Comparison of ENCODE assay signal across 15 mouse cellular contexts in the genomic region with DNA sequence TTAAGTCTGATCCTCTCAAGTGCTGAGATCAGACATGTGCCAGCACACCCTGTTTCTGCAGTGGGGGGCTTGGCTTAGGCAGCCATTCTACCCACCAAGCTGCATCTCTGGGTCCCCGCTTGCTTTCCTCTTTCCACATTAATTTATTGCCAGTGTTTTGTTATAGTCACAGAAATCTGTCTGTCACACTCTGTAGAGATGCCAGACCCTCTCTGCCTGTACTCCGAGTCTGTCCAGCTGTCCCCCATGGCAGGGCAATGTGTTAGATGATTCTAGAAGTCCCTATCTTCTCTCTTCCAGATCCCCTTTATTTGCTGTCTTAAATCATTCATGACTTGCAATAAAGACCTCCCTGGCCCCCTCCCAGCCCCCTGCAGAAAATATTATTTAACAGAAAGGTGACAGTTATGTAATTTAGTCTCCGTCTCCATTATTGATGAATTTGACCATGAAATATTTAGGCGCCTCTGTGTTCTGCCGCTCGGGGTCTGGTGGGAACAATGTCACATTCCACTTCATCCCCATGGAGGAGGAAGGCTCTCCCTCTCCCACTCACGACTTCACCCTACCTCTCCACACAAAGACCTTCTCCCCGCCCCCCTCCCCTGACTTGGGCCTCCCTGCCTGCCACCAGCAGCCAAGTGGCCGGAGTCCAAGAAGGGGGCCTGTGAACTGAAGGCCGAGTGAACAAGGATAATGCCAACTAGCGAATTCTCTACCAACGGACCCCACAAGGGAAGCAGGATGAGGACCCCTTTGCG. TPM values are rescaled to one million over a fixed set of nuclear protein-coding genes. Genes with fewer than 3 reads are reported as not detected.
DNase-seq lines count a peak whose midpoint lies in the region; ATAC-seq and TF ChIP-seq lines count a peak whose summit lies in the region.
"Had no signal": no experiment of that assay in that cellular context is flagged by ENCODE, and none has a peak within 500 bp of the region (broad histone marks: within the 10 kb centered on the region; RNA-seq: fewer than 3 reads in every experiment).

No protein-coding gene starts in this region.

- no peak overlapping the region for H3K4me3 ChIP-seq in forebrain, embryonic 10.5 days
- H3K4me3 ChIP-seq in forebrain, embryonic 12.5 days (replicated peaks), result no peak overlapping the region
- H3K4me3 ChIP-seq in lung, embryonic 14.5 days (ENCODE audit: low read depth, low read length), result no peak overlapping the region
- H3K4me3 ChIP-seq in hindbrain, embryonic 11.5 days (ENCODE audit: low read depth, low read length), result no peak overlapping the region
- H3K4me3 ChIP-seq in midbrain, embryonic 14.5 days (replicated peaks; ENCODE audit: low read depth, low read length), result no peak overlapping the region
- H3K4me3 ChIP-seq: embryonic facial prominence, embryonic 13.5 days; limb, embryonic 13.5 days had no signal

- H3K36me3 ChIP-seq in forebrain, embryonic 10.5 days (replicated peaks), result no peaks in the 10 kb centered on the region
- H3K36me3 ChIP-seq in forebrain, embryonic 12.5 days (replicated peaks), result no peaks in the 10 kb centered on the region
- no peaks in the 10 kb centered on the region for H3K36me3 ChIP-seq in lung, embryonic 14.5 days (ENCODE audit: insufficient read depth)
- no peaks in the 10 kb centered on the region for H3K36me3 ChIP-seq in hindbrain, embryonic 11.5 days (ENCODE audit: control insufficient read depth, insufficient read depth, low read length)
- H3K36me3 ChIP-seq in midbrain, embryonic 14.5 days (ENCODE audit: control insufficient read depth, insufficient read depth, low read length), result no peaks in the 10 kb centered on the region
- H3K36me3 ChIP-seq: embryonic facial prominence, embryonic 13.5 days; limb, embryonic 13.5 days had no signal

- TF ChIP-seq CTCF in lung, embryonic 14.5 days (IDR thresholded peaks at IDR 0.05; ENCODE audit: low read depth), result no peak

- peaks cover 39% of the 10 kb centered on the region for H3K4me1 ChIP-seq in forebrain, embryonic 10.5 days
- peaks cover 33% of the 10 kb centered on the region for H3K4me1 ChIP-seq in forebrain, embryonic 12.5 days
- H3K4me1 ChIP-seq in lung, embryonic 14.5 days (ENCODE audit: insufficient read depth), result peaks cover 11% of the 10 kb centered on the region; the same call in 1 of the 2 replicates
- H3K4me1 ChIP-seq in hindbrain, embryonic 11.5 days (replicated peaks; ENCODE audit: control insufficient read depth, insufficient read depth, low read length), result peaks cover 2% of the 10 kb centered on the region; the same call in 1 of the 2 replicates
- H3K4me1 ChIP-seq in midbrain, embryonic 14.5 days (ENCODE audit: control insufficient read depth, insufficient read depth, low read length), result peaks cover 16% of the 10 kb centered on the region

- H3K27me3 ChIP-seq in forebrain, embryonic 10.5 days (ENCODE audit: poor library complexity, severe bottlenecking), result peaks cover 13% of the 10 kb centered on the region
- H3K27me3 ChIP-seq in forebrain, embryonic 12.5 days, result peaks cover 12% of the 10 kb centered on the region; the same call in 1 of the 2 replicates
- no peaks in the 10 kb centered on the region for H3K27me3 ChIP-seq in lung, embryonic 14.5 days (ENCODE audit: insufficient read depth, low read length)
- H3K27me3 ChIP-seq in hindbrain, embryonic 11.5 days (ENCODE audit: control insufficient read depth, insufficient read depth, low read length), result no peaks in the 10 kb centered on the region
- H3K27me3 ChIP-seq in midbrain, embryonic 14.5 days (ENCODE audit: control insufficient read depth, insufficient read depth, low read length), result no peaks in the 10 kb centered on the region

- WGBS in forebrain, embryonic 10.5 days, result 79% methylated on average over 13 of the region's 13 CpGs
- 67% methylated on average over 13 of the region's 13 CpGs for WGBS in forebrain, embryonic 12.5 days
- WGBS in lung, embryonic 14.5 days, result 38% methylated on average over 13 of the region's 13 CpGs
- 59% methylated on average over 13 of the region's 13 CpGs for WGBS in hindbrain, embryonic 11.5 days
- WGBS in midbrain, embryonic 14.5 days, result 40% methylated on average over 13 of the region's 13 CpGs

- H3K4me2 ChIP-seq in forebrain, embryonic 12.5 days, result no peak overlapping the region
- no peak overlapping the region for H3K4me2 ChIP-seq in lung, embryonic 14.5 days
- H3K4me2 ChIP-seq in hindbrain, embryonic 11.5 days (replicated peaks; ENCODE audit: low read depth, low read length), result no peak overlapping the region
- H3K4me2 ChIP-seq in midbrain, embryonic 14.5 days (ENCODE audit: low read length), result no peak overlapping the region
- H3K4me2 ChIP-seq: embryonic facial prominence, embryonic 13.5 days; heart, embryonic 11.5 days; limb, embryonic 13.5 days had no signal

- H3K27ac ChIP-seq in forebrain, embryonic 10.5 days, result 0 out of 2 replicates have a peak overlapping the region, but pooled peaks have one; percentile 40
- no peak overlapping the region for H3K27ac ChIP-seq in forebrain, embryonic 12.5 days
- H3K27ac ChIP-seq in lung, embryonic 14.5 days (ENCODE audit: low read depth), result no peak overlapping the region
- H3K27ac ChIP-seq in hindbrain, embryonic 11.5 days (ENCODE audit: low read depth, low read length), result peak overlapping the region; percentile 1; the same call in 1 of the 2 replicates
- 0 out of 2 replicates have a peak overlapping the region, but pooled peaks have one; percentile 37 for H3K27ac ChIP-seq in midbrain, embryonic 14.5 days (replicated peaks; ENCODE audit: low read depth, low read length)
- H3K27ac ChIP-seq: embryonic facial prominence, embryonic 13.5 days; limb, embryonic 13.5 days; macrophage had no signal

- no peak overlapping the region for H3K9ac ChIP-seq in forebrain, embryonic 12.5 days
- H3K9ac ChIP-seq in lung, embryonic 14.5 days, result no peak overlapping the region
- H3K9ac ChIP-seq in hindbrain, embryonic 11.5 days (ENCODE audit: low read depth, low read length), result 0 out of 2 replicates have a peak overlapping the region, but pooled peaks have one; percentile 7
- H3K9ac ChIP-seq in midbrain, embryonic 14.5 days (replicated peaks; ENCODE audit: low read length), result no peak overlapping the region
- H3K9ac ChIP-seq: embryonic facial prominence, embryonic 13.5 days; limb, embryonic 13.5 days had no signal

- ATAC-seq in forebrain, embryonic 12.5 days (ENCODE audit: low FRiP score), result no peak
- peak; percentile 48; the same call in 1 of the 2 replicates for ATAC-seq in lung, embryonic 14.5 days (ENCODE audit: insufficient read depth)
- no peak for ATAC-seq in hindbrain, embryonic 11.5 days (ENCODE audit: low FRiP score)
- no peak for ATAC-seq in midbrain, embryonic 14.5 days (ENCODE audit: low FRiP score, low TSS enrichment)
- ATAC-seq: activated CD4-positive, CD25-positive, alpha-beta regulatory T cell, adult 4 months had no signal

- DNase-seq in forebrain, embryonic 10.5 days (ENCODE audit: extremely low spot score, low spot score), result no peak
- peak; percentile 54 for DNase-seq in lung, embryonic 14.5 days
- DNase-seq in lung, postnatal 14 days, result no peak
- DNase-seq in hindbrain, embryonic 11.5 days (ENCODE audit: low spot score), result no peak
- DNase-seq in midbrain, embryonic 14.5 days, result peak; percentile 62
- DNase-seq in layer of hippocampus, postnatal 10 days (ENCODE audit: low spot score in 2 of 2), result no peak
- no peak for DNase-seq in layer of hippocampus, adult 8-10 months (ENCODE audit: low spot score in 2 of 2)
- DNase-seq: adrenal gland, postnatal 25 days; kidney, adult 9 months had no signal

- H3K9me3 ChIP-seq in forebrain, embryonic 10.5 days, result no peaks in the 10 kb centered on the region
- H3K9me3 ChIP-seq in forebrain, embryonic 12.5 days, result no peaks in the 10 kb centered on the region
- H3K9me3 ChIP-seq in lung, embryonic 14.5 days (ENCODE audit: low read depth, low read length), result no peaks in the 10 kb centered on the region
- H3K9me3 ChIP-seq in hindbrain, embryonic 11.5 days (ENCODE audit: control insufficient read depth, low read length), result no peaks in the 10 kb centered on the region
- no peaks in the 10 kb centered on the region for H3K9me3 ChIP-seq in midbrain, embryonic 14.5 days (ENCODE audit: control insufficient read depth, low read length)
- H3K9me3 ChIP-seq: embryonic facial prominence, embryonic 13.5 days; limb, embryonic 13.5 days had no signal

RNA-seq across cellular contexts. Expression of gene Mdga1, which starts 50.9 kb away (rescaled TPM):
- 2.3 and 3.0 TPM in 2 replicates for polyA plus RNA-seq in forebrain, embryonic 10.5 days (2016; fragmentation: Nextera tagmentation; extraction: Ambion mirVana)
- polyA plus RNA-seq in forebrain, embryonic 12.5 days (2016; fragmentation: Nextera tagmentation; extraction: Ambion mirVana), result 8.8 and 9.0 TPM in 2 replicates
- 4.7 and 8.9 TPM in 2 replicates for polyA plus RNA-seq in lung, embryonic 14.5 days (2014; fragmentation: Nextera tagmentation; extraction: Ambion mirVana)
- polyA plus RNA-seq in hindbrain, embryonic 11.5 days (2014; fragmentation: Nextera tagmentation; extraction: Ambion mirVana), result 4.6 and 4.8 TPM in 2 replicates
- 20.0 and 20.5 TPM in 2 replicates for polyA plus RNA-seq in midbrain, embryonic 14.5 days (2014; fragmentation: Nextera tagmentation; extraction: Ambion mirVana)
- 10 to 100 TPM; 69.8 to 76.6 TPM for total RNA-seq in layer of hippocampus, postnatal 10 days (2021)
- 10 to 100 TPM; 51.9 to 62.7 (median 57.1) TPM for total RNA-seq in layer of hippocampus, adult 8-10 months (2022)
- polyA plus RNA-seq: activated CD4-positive, CD25-positive, alpha-beta regulatory T cell, adult 4 months had no signal

Comparison
In these comparisons a context has a peak if more than half of its experiments do, and no peak if none do; other contexts are left out.
1. DNase-seq: peak in lung, embryonic 14.5 days (single experiment) and midbrain, embryonic 14.5 days (single experiment); none in forebrain, embryonic 10.5 days (single experiment), lung, postnatal 14 days (single experiment), hindbrain, embryonic 11.5 days (single experiment), layer of hippocampus, postnatal 10 days (0 of 2) and layer of hippocampus, adult 8-10 months (0 of 2).
2. H3K27ac ChIP-seq: peak in forebrain, embryonic 10.5 days (single experiment), hindbrain, embryonic 11.5 days (single experiment) and midbrain, embryonic 14.5 days (single experiment); none in forebrain, embryonic 12.5 days (single experiment) and lung, embryonic 14.5 days (single experiment).